Mouse (Mus musculus): ENCODE results near the gene Dazap1.

Dazap1 gene

DNA sequence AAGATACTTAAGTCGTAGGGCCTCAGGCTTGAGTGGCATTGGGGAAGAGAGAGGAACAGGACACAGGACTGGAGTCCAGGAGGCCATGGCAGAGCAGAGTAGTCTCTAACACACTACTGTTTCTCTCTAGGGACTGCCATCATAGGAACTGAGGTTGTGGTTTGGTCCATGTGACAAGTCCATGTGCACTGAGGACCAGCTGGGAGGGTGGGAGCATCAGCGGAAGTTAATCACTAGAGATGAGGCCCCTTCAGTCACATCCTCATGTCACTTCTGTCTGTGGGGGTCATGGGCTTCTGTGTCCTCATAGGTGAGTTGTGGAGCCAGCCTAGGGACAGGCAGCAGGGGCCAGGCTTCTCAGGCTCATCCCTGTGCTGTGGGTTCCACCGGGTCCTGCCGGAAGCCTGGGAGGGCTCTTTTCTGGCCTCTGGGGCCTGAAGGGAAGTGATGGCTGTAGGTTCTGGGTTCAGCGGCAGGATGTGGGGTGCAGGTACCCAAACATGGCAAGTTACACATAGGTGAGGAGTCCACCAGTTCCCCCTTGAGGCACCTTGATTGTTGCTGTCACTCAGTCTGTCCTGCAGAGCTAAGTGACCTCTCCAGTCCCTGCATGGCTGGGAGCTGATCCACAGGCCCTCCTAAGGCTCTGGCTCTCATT is 10.0 kb downstream of the Dazap1 start:
- DNase-seq (ENCODE audit: extremely low spot score, low spot score) = no peak

DNA sequence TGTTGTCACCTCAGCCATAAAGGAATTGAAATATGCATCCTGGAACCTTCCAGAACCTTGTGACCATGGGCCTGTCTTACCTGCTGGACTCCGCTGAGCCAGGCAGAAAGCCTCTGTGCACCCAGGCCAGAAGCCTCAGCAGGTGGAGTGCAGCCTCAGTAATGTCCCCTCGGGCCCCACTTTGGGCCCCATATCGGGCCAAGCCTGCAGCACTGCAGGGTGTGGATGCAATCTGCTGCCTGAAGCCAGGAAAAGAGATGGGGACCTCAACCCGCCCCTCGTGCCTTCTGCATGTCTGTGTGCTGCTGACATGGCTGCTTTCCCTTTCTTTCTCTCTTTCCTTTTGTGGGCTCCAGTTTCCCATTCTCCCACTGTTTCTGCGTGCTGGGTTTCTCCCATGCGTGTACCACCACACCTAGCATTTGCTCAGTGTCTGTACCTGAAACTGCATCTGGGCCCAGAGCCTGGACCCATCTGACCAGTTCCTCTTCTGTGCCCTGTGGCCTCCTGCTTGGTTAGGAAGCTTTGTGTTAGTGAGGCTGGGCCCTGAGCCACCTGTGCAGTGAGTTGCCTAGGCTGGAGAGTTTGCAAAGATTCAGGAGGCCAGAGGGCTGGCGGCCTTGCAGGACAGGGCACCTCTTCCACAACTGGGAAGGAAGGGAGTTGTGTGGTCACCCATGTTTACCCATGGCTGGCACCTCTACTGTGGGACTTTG is 10.7 kb downstream of the Dazap1 start:
- no peak for DNase-seq (ENCODE audit: extremely low spot score, low spot score)

DNA sequence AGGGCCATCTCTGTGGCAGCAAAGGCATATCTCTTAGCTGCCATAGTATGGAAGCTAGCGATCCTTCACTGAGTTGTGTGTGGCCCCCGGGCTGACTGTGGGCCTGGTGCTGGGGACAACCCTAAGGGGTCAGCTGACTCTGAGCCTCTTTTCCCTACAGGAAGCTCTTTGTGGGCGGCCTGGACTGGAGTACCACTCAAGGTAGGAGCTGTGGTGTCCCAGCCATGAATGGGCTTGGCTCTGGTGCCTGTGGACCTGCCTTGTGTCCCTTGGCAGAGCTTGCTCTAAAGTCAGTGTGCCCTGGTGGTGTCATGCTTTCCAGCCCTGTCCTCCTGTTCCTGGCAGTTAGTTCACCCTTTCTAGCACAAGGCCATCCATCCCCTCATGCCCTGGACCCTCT is 12.6 kb downstream of the Dazap1 start:
- DNase-seq (ENCODE audit: extremely low spot score, low spot score) = no peak

DNA sequence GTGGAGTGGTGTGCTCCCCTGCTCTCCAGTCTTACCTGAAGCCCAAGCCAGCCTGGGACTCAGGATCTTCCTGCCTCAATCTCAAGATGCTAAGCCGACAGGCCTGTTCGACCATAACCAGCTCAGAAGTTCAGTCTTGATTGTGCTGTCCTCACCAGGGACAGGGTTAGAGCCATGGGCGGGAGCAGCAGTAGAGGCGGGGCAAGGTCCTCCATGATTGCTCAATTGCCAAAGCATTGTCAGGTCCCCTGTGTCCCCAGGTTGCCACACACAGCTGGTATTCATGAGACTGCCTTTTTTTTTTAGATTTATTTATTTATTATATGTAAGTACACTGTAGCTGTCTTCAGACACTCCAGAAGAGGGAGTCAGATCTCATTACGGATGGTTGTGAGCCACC is 15.0 kb downstream of the Dazap1 start:
- no peak for DNase-seq (ENCODE audit: extremely low spot score, low spot score)

DNA sequence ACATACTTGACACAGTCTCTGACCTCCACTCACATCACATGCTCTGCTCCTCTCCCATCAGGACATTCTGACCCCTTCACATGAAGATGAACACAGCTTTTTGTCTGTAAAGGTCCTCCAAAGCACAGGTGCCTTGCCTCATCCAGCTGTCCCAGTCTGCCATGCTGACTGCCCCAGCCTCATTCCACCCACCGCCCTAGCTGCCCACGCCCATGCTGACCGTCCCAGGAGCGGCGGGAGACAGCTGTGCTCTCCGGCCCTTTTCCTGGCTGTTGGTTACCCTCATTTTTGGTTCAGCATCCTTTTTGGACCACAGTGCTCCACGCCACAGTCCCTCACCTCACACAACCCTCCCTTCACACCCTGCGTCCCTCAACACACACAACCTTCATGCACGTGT is 17.1 kb downstream of the Dazap1 start:
- no peak for DNase-seq (ENCODE audit: extremely low spot score, low spot score)

DNA sequence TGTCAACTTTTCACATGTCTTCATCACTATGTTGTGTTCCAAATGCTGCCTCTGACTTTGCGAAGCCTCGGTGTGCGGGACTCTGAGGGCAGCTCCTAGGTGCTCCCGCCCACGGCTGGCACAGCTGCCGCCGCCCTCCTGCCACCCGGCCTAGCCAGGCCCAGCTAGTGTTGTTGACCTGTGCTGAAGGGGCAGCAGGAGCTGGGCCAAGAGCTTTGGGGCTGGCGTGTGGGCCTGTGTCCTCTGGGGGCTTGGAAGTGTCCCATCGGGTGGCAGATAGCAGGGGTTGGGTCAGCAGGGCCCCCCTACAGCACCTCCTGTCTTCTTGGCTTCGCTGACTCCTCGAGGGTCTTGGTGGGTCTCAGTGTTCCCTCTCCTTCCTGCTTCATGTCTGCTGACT is 18.0 kb downstream of the Dazap1 start:
- no peak for DNase-seq (ENCODE audit: extremely low spot score, low spot score)

DNA sequence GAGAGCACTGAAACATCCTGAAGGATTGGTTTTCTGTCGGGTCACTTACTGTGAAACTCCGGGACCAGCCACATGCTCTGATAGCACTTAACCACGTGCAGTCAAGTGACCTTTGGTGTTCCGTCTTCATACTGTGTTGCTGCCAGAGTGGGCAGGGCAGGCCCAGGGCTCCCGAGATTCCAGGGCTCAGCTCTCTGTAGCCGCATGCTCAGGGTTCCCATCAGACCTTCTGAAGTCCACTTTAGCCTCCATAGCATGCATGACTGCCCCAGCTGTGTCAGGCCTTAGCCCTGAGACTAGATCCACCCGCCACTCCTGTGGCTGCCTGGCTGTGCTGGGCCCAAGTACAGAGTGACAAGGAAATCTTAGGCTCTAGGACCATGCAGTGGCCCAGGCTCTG is 20.0 kb downstream of the Dazap1 start:
- DNase-seq (ENCODE audit: extremely low spot score, low spot score) = no peak

DNA sequence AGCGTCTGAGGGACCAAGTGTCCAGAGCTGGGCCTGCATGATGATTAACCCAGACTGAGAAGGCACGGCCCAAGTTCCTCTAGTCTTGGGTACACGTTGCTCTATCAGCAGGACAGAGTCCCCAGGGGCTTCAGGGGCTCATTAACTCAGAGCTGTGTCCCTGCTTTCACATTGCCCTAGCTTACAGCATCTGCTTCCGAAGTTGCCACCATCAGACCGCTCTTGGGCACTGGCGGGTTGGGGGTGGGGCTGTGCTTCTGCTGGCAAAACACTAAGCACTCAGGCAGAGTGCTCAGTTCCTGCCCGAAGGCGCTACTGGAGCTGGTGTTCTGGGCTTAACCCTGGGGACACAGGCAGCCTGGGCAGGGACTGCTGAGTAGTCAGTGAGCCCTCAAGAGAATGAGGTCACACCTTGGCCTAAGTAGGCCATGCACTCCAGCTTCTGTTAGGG is 20.7 kb downstream of the Dazap1 start:
- DNase-seq (ENCODE audit: extremely low spot score, low spot score) = no peak

DNA sequence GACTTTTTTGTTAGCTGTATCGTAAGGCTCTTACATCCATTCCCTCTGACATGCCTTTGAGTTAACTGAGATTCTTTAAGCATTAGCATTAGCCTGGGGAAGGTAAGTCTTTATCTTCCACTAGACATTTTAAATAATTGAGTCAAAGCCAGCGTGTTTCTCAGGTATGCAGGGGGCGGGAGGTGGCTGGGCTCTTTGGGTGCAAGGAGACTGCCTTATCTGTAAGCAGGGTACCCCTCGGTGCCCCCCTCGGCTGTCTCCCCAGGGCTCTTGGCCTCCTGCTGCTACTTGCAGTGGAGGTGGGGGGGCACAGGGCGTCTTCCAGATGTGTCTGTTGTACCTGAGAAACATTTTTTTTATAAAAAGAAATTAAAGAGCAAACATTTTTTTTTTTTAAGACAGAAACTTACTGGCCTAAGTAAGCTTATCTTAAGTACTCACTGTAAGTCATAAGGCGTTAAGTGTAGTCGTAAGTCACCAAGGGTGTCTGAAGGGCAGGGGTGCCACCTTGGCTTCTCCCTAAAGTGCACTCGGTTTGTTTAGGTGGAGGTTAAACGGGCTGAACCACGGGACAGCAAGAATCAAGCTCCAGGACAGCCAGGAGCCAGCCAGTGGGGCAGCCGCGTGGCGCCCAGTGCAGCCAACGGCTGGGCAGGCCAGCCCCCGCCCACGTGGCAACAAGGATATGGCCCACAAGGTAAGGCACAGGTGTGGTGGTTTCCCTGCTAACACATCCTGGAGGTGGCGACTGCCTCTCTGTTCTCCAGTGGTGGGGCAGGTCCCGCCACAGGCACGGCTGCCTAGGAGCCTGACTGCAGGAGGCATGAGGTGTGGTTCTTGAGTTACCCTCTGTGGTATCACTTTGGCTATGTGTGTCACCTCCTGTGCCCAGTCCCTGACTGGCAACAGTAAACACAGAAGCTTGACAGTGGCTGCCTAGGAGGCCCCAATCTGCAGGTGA is 21.5 kb downstream of the Dazap1 start:
- no peak for DNase-seq (ENCODE audit: extremely low spot score, low spot score)

DNA sequence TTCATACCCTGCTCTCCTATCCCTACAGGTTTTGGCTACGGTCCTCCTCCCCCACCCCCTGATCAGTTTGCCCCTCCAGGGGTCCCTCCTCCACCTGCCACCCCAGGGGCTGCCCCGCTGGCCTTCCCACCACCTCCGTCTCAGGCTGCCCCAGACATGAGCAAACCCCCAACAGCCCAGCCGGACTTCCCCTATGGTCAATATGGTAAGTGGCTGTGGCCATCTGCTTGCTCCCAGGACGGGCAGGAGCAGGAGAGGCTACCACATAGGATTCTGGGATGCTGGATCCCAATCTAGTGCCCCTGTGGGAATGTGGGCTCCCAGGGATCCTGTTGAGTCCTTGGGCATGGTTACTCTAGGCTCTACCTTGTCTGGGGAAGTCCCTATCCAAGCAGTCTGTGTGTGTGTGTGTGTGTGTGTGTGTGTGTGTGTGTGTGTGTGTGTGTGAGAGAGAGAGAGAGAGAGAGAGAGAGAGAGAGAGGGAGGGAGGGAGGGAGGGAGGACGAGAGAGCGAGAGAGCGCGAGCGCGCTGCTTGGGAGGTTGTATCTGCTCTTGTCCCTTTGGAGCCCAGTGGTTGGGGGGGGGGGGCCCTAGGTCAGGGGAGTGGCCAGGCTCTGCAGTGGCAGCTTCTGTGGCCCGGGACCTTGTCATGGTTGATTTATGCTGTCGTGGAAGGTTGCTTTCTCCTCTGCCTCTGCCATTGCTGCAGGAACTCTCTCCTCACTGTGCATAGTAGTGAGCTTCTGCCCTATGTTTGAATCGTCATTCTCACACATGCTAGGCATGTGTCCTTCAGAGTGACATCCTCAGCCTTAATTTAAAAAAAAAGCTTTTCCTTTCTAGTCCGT is 24.2 kb downstream of the Dazap1 start:
- DNase-seq (ENCODE audit: extremely low spot score, low spot score) = no peak

DNA sequence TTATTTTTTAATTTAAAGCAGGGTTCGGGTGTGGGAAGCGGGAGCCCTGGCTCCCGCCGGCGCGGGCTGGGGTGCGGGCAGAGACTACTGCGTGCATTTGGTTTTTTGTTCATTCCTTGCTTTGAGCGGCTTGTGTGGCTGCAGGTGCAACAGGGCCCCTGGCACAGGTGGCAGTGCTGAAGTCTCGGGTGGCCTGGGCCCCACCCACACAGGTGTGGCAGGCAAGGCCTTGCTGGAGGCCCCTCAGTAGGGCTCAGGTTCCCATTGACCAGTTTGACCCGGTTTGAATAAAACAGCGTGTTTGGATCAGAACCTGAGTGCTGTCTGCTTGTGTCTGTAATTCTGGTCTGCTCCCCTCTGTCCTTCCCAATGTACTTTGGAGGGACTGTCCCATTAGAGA is 26.8 kb downstream of the Dazap1 start:
- DNase-seq (ENCODE audit: extremely low spot score, low spot score) = no peak

DNA sequence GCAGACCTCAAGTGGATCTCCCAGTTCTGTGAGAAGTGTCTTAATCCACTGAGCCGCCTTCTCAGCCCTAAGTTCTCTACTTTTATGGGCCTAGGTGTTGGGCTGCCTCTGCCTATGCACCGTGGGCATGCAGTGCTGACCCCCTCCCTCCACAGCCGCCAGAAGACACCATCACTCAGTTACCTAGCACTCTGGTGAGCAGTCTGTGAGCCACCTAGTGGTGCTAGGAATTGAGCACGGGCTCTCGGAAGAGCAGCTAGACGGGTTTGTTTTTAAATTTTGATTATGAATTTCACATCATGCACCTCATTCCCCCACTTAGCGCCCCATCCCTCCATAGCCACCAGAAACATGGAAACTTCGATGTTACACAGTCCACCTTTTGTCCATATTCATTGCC is 27.4 kb downstream of the Dazap1 start:
- DNase-seq (ENCODE audit: extremely low spot score, low spot score) = no peak

DNA sequence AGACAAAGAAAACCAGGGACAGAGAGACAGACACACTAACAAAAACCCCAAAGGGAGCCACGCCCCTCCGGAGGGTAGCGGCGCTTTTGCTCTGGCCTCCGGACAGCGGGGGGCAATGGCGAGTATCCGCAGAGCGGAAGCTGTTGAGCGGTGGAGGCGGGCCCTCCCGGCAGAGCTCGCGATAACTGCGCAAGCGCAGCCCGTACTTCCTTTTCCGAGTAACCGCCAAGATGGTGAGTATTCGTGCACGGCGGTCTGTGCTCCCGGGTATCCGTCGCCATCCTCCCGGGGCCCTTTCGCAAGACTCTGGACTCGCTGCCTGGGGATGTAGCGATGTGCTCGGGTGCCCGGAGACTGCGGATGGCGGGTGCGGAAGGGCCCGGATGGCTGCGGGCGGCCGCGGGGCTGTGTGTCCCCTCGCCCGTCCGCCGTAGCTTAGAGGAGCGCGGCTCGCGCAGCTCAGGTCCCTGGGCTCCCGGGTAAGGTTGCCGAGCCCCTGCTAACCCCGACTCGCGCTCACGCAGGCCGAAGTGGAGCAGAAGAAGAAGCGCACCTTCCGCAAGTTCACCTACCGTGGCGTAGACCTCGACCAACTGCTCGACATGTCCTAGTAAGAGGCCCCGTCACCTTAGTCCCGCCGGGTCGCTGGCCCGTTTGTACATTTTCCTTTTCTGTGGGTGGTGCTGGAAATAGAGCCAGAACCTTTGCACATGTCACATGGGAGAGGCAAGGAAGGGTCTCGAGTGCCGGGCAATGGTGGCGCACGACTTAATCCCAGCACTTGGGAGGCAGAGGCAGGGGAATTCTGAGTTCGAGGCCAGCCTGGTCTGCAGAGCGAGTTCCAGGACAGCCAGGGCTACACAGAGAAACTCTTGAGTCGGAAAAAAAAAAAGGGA is 31.2 kb downstream of the Dazap1 start, which contains the start of gene Rps15:
Gene Rps15 (plus strand): TSS at position 203 of the 896 bp plus-strand sequence.
- DNase-seq (ENCODE audit: extremely low spot score, low spot score) = peak; percentile 96

DNA sequence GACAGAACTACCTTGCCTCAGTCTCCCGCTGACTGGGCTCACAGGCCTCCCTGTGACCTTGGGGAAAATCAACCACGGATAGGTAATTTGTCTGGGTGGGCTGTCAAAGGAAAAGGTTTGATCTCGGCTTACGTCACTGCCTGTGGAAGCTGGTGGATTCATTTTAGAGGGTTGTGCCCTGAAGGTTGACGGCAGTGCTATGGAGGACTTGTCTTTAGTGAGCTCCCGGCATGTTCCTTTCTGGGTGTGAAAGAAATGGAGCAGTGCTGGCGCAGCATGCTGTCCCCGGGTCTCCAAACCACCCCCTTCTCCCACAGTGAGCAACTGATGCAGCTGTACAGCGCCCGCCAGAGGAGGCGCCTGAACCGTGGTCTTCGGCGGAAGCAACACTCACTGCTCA is 32.0 kb downstream of the Dazap1 start:
- no peak for DNase-seq (ENCODE audit: extremely low spot score, low spot score)

DNA sequence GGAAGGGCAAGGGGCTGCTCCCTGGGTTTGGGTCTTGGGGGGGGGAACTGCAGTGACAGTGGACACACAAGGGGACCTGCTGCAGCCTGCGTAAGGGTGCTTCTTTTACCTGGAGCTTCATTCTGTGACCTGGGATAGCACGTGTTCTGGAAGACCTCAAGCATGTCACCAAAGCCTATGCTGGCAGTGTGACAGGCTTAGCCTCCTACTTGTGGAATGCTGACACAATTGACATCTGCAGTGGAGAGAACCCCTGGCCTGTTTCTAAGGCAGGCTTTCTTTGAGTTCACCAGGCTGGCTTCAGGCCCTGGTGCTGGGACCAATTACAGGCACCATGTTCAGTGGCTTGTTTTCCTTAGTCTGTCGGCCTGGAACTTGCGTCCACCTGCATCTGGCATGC is 33.0 kb downstream of the Dazap1 start:
- DNase-seq (ENCODE audit: extremely low spot score, low spot score) = no peak

DNA sequence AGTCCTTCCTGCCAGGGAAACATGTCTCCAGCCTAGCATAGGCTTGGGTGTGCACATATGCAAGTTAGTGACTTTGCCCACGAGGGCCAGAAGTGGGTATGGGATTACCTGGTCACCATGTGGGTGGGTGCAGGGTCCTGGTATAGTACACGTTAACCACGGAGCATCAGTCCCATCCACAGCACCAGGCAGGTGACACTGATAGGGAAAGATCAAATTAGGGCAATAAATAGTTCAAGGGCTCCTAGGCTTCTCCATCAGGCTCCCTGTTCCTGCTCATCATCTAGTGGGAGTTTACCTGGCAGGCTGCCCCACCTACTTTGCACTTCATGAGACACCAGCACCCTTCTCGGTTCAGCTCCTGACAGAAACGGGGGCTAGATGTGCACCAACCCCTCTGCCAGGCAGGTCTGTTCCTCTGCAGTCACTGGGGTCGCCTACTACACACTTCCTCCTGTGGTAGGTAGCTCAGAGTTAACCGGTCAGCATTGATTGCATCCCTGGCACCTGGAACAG is 33.6 kb downstream of the Dazap1 start:
- no peak for DNase-seq (ENCODE audit: extremely low spot score, low spot score)

DNA sequence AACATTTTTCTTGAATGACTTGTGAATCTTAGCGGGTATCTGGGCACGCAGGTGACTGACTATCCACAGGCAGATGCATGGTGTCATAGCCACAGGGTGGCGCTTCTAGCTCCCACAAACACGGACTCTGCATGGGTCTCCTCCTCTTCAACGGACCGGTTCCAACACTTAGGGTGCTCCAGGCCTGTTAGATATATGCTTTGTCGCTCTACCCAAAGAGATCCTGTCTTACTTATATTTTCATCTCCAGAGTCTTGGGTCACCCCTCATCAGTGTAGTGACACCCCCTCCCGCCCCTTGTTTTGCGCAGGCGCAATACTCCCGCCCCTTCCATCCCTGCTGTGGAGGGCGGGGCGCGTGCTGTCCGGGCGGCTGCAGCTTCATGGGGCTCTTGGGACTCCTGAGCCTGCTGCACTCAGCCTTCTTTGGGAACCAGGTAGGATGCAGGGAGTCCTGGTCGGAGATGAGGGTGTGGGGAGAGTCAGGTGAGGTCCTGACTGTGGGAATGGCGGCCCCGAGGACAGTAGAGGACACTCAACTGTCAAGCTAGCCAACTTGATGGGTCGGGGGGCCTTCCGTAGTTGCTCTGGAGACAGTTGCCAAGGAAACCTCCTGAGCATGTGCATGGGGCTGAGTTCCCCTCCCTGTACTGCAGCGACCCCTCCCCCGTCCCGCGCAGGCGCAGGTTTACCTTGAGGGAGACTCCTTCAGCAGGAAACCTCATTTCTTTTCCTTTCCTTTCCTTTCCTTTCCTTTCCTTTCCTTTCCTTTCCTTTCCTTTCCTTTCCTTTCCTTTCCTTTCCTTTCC is 34.5 kb downstream of the Dazap1 start, which contains the start of gene Apc2:
Gene Apc2 (plus strand): TSS at position 360 of the 808 bp plus-strand sequence.
- DNase-seq (ENCODE audit: extremely low spot score, low spot score) = peak; percentile 78

DNA sequence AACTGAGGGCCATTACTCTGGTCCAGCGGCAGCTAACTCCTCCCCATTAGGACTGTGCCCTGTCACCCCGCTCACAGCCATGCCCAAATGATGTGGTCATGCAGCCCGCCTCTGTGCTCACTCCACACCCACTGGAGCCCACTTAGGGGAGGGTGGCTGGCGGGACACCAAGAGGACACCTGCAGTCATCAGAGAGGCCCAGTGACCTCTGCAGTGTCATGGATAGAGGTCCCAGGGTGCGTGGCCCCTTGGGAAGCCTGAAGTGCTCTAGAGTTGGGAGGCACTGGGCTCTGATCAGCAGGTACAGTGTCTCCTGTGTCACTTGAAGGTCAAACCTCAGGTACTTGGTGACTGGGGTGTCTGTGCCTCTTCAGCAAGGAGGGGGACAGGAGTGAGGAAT is 35.5 kb downstream of the Dazap1 start:
- DNase-seq (ENCODE audit: extremely low spot score, low spot score) = no peak
